Mouse (Mus musculus) spleen, postnatal 36 days (tissue): ENCODE measurements around the gene Btbd16.

ENCODE experiments used
- DNase-seq, 2 experiments: peaks; one replicate each; pipeline ENCODE4 v3.0.0; 2022; ENCODE audit warnings: low spot score in 2 of 2, mixed read lengths in 1 of 2

The Btbd16 gene

DNA sequence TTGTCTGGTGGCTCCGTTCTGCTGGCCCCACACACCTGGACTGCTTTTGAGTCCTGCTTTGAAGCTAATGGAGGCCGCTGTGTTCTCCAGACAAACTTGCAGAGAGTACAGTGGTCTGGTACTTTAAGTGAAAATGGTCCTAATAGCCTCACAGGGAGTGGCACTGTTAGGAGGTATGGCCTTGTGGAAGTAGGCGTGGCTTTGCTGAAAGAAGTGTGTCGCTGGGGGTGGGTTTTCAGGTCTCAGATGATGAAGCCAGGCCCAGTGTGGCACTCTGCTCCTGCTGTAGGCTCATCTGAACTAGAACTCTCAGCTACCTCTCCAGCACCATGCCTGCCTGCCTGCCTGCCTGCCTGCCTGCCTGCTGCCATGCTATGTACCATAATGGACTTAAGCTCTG lies 5.7 kb upstream of the Btbd16 start:
- no peak for DNase-seq

DNA sequence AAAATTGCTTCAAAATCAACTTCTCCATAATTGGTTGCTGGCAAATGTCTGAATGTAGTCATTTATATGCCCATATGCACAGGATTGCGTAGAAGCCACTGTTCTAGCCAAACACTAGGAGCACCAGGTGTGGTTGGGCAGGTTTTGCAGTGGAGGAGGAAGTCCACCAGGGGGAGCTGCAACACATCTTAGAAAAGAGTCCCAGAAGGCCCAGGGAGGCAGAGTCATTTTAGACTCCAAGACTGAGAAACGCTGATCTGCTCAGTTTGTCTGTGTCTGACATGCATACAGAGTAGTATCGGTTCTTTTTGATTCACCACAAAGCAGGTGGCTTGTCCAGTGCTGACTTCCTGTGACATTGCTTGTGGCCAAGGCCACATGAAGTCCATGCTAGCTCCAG lies 3.2 kb upstream of the Btbd16 start:
- DNase-seq, result peak; percentile 57 to 72

DNA sequence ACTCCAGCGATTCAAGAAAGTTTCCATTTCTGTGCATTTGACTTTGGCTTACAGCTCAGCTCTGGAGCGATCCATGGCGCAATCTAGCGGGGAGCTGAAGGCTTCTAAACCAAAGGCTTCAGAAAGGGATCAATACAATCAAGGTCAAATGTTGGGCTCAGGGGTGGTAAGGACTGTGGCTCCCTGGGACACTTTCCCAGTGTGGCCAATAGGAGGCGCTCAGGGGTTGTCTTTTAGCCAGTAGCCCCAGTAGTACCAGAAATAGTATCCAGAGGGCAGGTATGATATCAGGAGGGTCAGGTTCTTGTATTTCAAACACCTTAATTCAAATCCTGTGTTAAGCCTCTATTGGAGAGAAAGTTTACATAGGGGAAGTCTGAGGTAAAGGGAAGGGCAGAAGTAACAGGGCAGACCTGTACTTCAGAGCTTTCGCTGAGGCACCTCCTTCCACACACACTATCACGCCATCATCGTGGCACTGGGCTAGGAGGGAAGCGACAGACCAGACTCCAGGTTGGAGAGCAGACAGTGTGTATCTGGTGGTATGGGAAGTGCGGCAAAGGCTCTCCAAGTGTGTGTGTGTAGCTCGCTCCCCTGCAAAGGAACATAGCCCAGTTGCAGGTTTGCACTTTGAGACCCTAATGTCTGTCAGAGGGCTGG lies 568 bp upstream of the Btbd16 start:
- peak; percentile 13 to 20 for DNase-seq

GRCm38 (mm10) chr7:130780866-130781419 lies 7.1 kb downstream of the Btbd16 start:
- DNase-seq, result no peak

GRCm38 (mm10) chr7:130782501-130783050 lies 8.7 kb downstream of the Btbd16 start:
- DNase-seq, result no peak

DNA sequence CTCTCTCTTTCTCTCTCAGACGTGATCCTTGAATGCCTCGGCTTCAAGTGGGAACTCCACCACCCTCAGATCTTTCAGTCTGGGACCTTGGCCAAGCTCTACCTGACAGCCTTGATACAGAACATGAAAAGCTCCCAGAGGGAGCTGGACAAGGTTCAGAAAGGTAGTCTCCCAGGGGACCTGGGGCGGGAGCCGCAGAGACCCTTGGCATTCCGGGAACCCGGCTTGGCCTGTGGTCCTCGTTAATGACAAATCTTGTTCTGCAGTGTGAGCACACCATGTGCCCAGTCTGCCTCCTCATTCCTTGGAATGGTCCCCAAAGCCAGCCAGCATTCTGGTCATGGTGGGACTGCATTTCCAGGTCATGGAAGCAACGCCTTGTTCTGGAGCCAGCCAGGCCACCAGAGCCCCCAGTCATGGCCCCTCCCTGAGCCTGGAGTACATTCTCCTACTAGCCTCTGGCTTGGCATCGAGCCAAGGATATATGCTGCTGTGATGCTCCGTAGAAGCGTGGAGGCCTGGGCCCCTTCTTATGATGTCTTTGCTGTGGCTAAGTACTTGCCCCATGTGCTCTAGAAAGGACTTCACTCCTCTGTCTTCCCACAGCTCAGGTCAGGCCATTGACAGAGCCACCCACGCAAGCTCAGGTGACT lies 12.2 kb downstream of the Btbd16 start:
- no peak for DNase-seq

DNA sequence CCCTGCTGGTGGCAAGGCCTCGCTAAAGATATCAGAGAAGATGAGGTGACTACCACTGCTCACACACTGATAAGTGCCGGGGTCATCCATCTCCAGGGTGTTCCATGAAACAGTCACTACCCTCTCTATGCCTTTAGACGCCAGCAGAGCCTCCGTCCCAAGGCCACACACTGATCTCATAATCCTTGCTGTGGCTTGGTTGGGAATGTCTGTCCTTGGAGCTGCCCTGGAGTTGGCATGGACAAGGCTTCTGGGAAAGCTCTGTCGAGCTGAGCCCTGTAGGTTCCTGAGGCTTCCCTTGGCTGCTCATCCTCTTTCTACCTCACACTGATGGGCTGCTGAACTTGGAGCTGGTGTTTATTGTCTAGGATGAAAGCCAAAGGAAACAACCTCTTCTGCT lies 12.8 kb downstream of the Btbd16 start:
- DNase-seq, result no peak

- DNase-seq, result no peak
These were observed 13.7 kb downstream of the Btbd16 start for GRCm38 (mm10) chr7:130787537-130787936.

DNA sequence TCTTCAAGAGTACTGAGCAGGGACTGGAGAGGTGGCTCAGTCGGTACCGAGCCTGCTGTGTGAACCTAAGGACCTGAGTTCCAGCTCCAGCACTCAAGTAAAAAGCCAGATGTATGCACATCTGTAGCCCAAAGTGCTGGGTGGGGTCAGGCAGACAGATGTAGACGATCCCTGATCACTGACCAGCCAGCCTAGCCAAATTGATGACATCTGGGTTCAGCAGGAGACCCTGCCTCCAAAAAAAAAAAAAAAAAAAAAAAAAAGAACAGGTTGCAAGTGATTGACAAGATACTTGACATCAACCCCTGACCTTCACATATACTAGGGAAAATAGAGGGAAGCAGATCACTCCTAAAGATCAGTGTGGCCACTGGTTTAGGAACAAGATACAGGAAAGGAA lies 15.1 kb downstream of the Btbd16 start:
- no peak for DNase-seq

DNA sequence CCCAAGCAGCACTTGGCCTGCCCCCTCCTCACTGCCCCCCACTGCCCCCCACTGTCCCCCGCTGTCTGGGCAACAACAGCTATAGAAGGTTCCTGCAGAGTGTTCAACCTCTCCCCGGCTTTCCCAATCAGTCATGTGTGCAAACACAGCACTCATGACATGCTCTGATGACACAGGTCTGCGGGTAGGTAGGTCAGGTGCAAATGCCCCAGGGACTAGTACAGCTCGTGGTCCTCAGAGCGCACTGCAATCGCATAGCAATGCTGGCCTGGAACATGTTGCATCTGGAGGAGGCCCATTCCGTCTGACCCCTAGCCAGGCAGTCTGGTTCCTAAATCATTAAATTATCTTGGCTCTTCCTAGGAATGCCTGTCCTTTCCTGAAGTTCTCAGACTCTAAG lies 15.6 kb downstream of the Btbd16 start:
- DNase-seq, result no peak

DNA sequence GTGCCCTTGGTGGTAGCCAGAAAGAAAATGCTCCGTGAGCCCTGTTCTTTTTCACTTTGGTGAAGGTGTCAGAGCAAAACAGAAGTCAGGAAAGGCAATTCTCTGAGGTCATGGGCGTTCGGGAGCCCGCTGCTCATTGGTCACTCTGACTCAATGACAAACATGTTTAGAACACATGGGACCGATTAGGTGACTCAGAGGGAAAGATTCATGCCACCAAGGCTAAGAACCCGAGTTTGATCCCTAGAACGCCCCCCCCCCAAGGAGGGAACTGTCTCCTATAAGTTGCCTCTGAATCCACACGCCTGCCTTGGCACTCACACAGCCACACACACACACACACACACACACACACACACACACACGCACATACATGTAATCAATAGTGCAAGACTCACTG lies 19.8 kb downstream of the Btbd16 start:
- no peak for DNase-seq

DNA sequence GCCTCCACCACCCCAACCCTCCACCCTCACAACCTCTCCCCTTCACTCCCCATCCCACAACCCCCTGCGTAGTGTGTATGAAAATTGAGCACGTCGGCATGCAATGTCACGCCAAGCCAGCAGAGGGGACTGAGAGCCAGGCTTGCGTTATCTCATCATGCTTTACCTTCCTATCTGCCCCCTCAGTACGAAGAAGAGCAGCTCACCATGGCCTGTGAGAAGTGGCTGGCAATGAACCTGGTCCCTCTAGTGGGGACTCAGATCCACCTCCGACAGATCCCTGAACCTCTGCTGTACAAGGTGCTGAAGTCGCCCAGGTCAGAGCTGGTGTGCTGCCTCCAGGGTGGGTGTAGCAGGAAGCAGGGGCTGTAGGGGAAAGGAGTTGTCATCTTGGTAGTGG lies 22.9 kb downstream of the Btbd16 start:
- DNase-seq, result no peak

DNA sequence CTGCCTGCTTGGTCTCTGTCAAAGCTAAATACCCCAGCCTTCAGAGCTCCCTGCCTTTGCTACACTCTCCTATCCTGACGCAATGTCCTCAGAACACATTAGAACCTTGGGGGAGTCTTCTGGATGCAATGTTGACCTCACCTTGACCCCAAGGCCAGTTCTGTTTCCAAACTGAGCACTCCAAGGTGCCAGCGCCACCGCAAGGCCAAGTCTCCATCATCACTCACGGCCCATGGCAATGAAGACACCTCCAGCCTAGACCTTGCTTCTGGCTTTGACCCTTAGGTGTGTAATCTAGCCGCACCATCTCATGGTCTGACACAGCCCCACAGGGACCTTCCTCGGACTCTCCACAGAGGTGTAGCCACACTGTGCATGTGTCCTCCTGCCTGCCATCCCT lies 23.7 kb downstream of the Btbd16 start:
- DNase-seq, result no peak

- DNase-seq, result no peak
These were observed 25.5 kb downstream of the Btbd16 start for GRCm38 (mm10) chr7:130799418-130799817.

DNA sequence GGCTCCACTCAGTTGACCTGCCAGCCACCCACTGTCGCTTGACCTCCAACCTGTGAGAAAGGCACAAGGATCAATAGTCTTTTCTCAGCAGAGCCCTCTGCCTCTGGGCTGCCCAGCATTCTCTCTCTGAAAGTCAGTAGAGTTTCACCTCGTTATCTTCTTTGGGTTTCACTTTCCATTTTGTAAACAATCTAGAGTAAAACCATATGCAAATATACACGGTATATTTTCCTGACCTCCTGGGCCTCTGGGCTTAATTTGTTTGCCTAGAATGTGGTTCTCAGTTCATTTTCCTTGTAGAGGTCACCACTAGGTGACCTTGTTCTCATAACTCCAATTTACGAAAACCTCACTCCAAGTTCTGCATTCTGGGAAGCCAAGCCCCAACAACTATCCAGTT lies 26.8 kb downstream of the Btbd16 start:
- peak in 1 of 2 experiments; percentile 13 for DNase-seq

DNA sequence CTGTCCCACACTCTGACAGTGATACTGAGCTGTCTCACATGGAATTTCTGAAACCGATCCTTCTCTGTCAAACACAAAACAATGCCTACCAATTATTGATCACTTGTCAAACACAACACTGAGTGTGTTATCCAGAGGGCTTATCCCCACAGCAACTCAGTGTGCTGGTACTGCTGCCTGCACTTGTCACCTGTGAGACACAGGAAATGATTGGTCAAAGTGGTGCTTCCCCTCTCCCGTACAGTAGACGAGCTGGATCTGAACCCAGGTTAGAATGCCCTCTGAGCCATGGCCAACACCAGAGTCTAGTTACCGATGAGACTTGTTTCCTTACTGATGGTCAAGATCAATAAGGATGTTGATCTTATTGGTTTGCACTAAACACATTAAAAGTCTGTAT lies 27.9 kb downstream of the Btbd16 start:
- no peak for DNase-seq

- no peak for DNase-seq
These were observed 29.5 kb downstream of the Btbd16 start for GRCm38 (mm10) chr7:130803251-130803825.

DNA sequence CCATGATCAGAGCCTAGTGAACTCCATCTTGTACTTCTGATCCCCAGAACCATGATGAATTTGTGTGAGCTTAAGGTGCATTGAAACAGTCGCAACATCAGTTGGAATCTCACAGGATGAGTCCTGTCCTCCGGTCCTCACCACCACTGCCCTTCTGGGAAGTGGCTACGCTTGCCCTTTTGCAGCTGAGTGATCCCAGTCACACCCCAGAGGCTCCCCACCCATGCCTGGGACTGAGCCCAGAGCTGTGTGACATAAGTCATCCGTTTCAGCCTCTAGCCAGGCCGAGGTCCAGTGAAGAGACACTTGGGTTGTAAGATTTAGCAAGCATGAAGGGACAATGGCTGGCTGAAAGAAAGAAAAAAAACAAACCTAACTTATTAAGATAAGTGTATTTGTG lies 31.1 kb downstream of the Btbd16 start:
- no peak for DNase-seq

GRCm38 (mm10) chr7:130807749-130808148 lies 33.9 kb downstream of the Btbd16 start:
- no peak for DNase-seq

- no peak for DNase-seq
These were observed 34.8 kb downstream of the Btbd16 start for GRCm38 (mm10) chr7:130808694-130809093.

DNA sequence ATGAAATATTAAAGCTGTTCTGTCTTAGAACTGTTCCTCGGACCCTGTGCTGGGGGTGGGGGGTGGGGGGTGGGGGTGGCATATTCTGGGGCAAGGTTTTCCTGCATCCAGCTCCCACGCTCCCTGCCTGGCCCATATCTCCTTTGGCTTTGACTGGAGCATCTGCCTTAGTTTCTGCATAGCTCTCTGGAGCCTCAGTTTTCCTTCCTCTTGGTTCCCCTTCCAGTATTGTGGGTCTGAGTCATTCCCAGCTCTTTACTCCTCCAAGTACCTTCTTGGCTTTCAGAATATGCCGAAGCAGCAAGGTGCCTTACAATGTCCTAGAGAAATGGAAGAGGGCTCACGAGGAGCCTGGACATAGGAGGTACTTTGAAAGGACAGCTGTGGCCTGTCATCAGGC lies 36.4 kb downstream of the Btbd16 start:
- no peak for DNase-seq

DNA sequence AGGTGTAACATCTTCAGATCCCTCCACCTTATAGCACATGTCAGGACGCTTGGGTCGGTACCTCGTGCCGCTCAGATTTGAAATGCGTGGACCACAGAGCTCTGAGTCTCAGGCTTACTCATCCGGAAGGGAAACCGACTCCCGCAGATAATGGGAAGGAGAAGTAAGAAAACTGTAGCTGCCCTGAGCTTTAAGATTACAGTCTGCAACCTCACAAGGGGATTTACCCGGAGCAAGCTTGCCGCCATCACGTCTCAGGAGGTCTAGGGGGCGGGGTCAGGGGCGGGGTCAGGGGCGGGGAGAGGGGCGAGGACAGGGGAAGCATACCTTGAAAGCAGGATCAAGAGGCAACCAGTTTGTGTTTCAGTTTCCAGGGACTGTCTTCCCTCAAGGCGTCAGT lies 38.5 kb downstream of the Btbd16 start:
- DNase-seq, result no peak

GRCm38 (mm10) chr7:130815601-130816000 lies 41.7 kb downstream of the Btbd16 start:
- no peak for DNase-seq
